Mouse (Mus musculus) CH12.LX (cell line): ENCODE data around the gene 1110002E22Rik.

Experiments used
- CTCF ChIP-seq, 2 experiments: IDR thresholded peaks in 1 of 2; conservative IDR thresholded peaks in 1 of 2; 2 replicates each; pipeline ENCODE4 v1.5.1; 2011 to 2012; ENCODE audit warnings: low read depth in 2 of 2, low read length in 2 of 2, improper control_type of control experiment in 1 of 2, inconsistent platforms in 1 of 2, mild to moderate bottlenecking in 1 of 2, moderate library complexity in 1 of 2
- MEF2A ChIP-seq: IDR thresholded peaks from 2 replicates; pipeline ENCODE4 v1.6.1; 2014; ENCODE audit warnings: low read depth, mild to moderate bottlenecking, inconsistent platforms, low read length, improper control_type of control experiment, borderline replicate concordance
- MXI1 ChIP-seq: IDR thresholded peaks from 2 replicates; pipeline ENCODE4 v1.6.1; 2011; ENCODE audit warnings: mild to moderate bottlenecking, low read depth, low read length, improper control_type of control experiment
- RAD21 ChIP-seq: IDR thresholded peaks from 2 replicates; pipeline ENCODE4 v1.6.1; 2011; ENCODE audit warnings: low read depth, mild to moderate bottlenecking, low read length, improper control_type of control experiment, moderate library complexity
- ZMIZ1 ChIP-seq: IDR thresholded peaks from 2 replicates; pipeline ENCODE4 v1.6.1; 2012; ENCODE audit warnings: low read depth, mild to moderate bottlenecking, inconsistent platforms, low read length, improper control_type of control experiment

DNA sequence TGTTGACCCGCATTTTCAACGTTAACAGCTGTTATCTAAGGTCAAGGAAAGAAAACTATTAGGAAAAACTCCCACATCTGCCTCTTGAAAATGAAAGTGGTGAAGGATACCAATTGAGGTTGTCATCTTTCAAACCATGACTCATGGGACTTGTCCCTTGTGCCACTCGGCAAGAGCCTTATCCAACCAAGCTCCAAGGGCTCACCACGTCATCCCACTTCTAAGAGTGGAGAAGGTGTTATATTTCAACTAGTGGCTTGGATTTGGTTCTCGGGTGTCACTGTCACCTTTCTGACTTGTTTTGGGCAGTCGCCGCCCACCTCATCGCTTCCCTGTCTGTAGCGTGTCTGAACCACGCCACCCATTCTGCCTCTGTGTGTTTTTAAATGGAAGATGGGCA, 59.0 kb downstream of the 1110002E22Rik start:
- TF ChIP-seq RAD21 (no peak), ZMIZ1 (no peak), CTCF (conservative IDR thresholded peaks at IDR 0.05 in 1 of 2, IDR thresholded peaks at IDR 0.05 in 1 of 2; ENCODE audit: low read depth in 2 of 2, low read length in 2 of 2) (no peak), MEF2A (no peak), MXI1 (no peak)
